Mouse (Mus musculus): ENCODE results near the gene Clic5. TPM values are rescaled to one million over a fixed set of nuclear protein-coding genes. Genes with fewer than 3 reads are reported as not detected.
A peak's percentile ranks its signal among the peaks of the same experiment; 100 is the strongest.

Gene Clic5
- polyA plus RNA-seq, 1 experiment from 2014 or later: 1.1 TPM

DNA sequence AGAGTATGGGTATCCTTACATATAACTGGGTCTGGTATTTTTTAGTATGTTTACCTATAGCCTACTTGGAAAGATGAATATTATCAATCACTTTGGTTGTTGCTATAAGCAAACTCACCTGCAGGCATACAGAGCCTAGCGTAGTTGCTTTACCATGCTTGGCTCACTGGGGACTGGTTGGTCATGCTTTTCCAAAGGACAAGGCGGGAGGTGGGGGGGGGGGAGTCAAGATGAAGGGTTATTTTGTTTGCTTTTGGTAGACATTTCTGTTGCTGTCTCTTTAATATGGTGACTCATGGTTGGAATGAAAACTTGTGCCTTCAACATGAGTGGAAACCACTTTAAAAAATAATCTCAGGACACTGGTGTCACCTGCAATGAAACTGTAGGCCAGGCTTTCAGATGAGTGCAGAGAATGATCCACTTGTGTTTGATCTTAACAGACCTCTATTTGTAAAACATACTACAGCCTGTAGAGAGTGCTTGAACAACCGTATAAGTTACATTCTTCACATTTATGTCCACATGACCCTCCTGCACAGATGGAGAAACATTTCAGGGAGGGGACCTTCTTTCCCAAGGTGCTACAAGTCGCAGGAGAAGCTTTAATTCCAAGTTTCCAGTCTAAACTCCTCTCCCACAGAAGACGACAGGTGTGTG is 24.7 kb downstream of the Clic5 start:
- ATAC-seq (ENCODE audit: low FRiP score): no peak
- whole genome bisulfite sequencing: 89% methylated on average over 5 of the region's 5 CpGs
- Histone ChIP-seq H3K4me3 (ENCODE audit: low read depth, low read length) (no peak overlapping the region), H3K36me3 (ENCODE audit: control insufficient read depth, insufficient read depth, low read length) (no peaks in the 10 kb centered on the region), H3K4me2 (no peak overlapping the region), H3K9me3 (ENCODE audit: control insufficient read depth, low read length) (no peaks in the 10 kb centered on the region), H3K27ac (ENCODE audit: low read depth, low read length) (no peak overlapping the region), H3K9ac (ENCODE audit: low read length) (no peak overlapping the region), H3K27me3 (ENCODE audit: control insufficient read depth, insufficient read depth, low read length) (no peaks in the 10 kb centered on the region), H3K4me1 (ENCODE audit: control insufficient read depth, insufficient read depth, low read length) (no peaks in the 10 kb centered on the region)
- DNase-seq (ENCODE audit: low spot score, missing footprints): no peak

DNA sequence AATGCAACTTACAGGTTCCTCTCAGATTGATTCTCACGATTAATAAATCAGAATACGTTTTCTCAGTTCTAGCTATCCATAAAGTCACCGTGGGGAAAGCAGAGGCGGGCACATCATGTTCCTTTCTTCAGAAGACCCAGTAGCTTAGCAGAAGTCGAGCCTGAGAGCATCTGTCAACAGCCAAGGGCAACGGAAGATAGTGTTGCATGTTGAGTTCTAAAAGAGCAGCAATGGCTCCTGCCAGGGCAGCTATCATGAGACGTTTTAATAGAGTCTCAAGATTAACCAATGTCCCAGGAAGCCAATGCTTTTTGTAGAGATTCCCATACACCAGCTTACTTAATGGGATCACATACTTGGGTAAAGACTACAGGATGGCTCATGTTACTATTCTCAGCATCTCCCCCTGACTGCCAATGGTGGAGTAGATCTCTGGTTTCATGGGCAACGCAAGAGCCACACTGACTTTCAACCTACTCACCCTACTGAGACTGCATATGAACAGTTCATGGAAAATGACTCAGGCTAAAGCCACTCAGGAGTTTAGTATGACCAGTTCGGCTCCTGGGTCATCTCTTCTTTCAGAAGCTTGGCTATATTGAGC is 26.9 kb downstream of the Clic5 start:
- WGBS: 85% methylated on average over 9 of the region's 9 CpGs
- H3K4me3 ChIP-seq (ENCODE audit: low read depth, low read length): no peak overlapping the region
- H3K36me3 ChIP-seq (ENCODE audit: control insufficient read depth, insufficient read depth, low read length): no peaks in the 10 kb centered on the region
- no peaks in the 10 kb centered on the region for H3K9me3 ChIP-seq (ENCODE audit: control insufficient read depth, low read length)
- H3K4me2 ChIP-seq: no peak overlapping the region
- DNase-seq (ENCODE audit: low spot score, missing footprints) (no peak), ATAC-seq (ENCODE audit: low FRiP score) (no peak)
- no peaks in the 10 kb centered on the region for H3K4me1 ChIP-seq (ENCODE audit: control insufficient read depth, insufficient read depth, low read length)
- no peak overlapping the region for H3K27ac ChIP-seq (ENCODE audit: low read depth, low read length)
- no peaks in the 10 kb centered on the region for H3K27me3 ChIP-seq (ENCODE audit: control insufficient read depth, insufficient read depth, low read length)
- no peak overlapping the region for H3K9ac ChIP-seq (ENCODE audit: low read length)

DNA sequence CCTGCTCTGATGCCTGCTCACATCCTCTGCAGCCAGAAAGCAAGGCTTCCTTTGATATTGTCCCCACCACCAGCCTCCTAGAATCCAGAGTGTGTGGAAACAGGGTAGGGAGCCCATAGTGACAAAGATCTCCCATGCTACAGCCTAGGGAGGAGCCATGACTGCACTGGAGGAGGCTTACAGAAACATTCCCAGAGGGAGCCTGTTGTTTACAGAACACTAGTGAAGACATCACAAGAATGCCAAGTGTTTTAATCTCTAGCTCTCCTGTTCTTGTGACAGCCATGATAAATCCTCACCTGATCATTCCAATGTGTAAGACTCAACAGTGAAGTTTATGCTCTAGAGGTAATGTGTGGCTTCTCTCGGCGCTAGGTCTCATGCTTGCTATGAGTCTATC is 28.8 kb downstream of the Clic5 start:
- Histone ChIP-seq H3K4me3 (ENCODE audit: low read depth, low read length) (no peak overlapping the region), H3K4me2 (no peak overlapping the region), H3K36me3 (ENCODE audit: control insufficient read depth, insufficient read depth, low read length) (no peaks in the 10 kb centered on the region), H3K9ac (ENCODE audit: low read length) (no peak overlapping the region), H3K27ac (ENCODE audit: low read depth, low read length) (no peak overlapping the region), H3K4me1 (ENCODE audit: control insufficient read depth, insufficient read depth, low read length) (no peaks in the 10 kb centered on the region), H3K9me3 (ENCODE audit: control insufficient read depth, low read length) (no peaks in the 10 kb centered on the region), H3K27me3 (ENCODE audit: control insufficient read depth, insufficient read depth, low read length) (no peaks in the 10 kb centered on the region)
- no peak for DNase-seq (ENCODE audit: low spot score, missing footprints)
- WGBS: 98% methylated on average over 2 of the region's 2 CpGs
- ATAC-seq (ENCODE audit: low FRiP score): no peak

DNA sequence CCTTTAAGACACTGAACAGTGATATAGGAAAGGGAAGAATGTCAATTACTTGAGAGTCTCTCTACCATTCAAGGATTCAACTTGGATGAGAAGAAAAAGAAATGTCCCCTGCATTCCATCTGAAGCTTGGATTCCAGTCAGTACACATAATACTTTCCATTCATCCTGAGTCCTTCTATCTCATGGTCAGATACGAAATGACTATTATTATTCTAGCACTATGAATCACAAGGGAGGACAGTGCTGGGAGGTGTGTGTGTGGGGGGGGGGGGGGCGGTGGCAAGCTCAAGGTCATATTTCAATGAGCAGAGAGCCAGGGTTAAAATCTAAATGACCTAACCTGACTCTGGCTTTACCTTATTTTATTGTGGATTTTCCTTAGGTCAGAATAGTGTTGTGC is 31.6 kb downstream of the Clic5 start:
- H3K9ac ChIP-seq (ENCODE audit: low read length): no peak overlapping the region
- no peak for ATAC-seq (ENCODE audit: low FRiP score)
- no peaks in the 10 kb centered on the region for H3K4me1 ChIP-seq (ENCODE audit: control insufficient read depth, insufficient read depth, low read length)
- H3K9me3 ChIP-seq (ENCODE audit: control insufficient read depth, low read length): no peaks in the 10 kb centered on the region
- H3K36me3 ChIP-seq (ENCODE audit: control insufficient read depth, insufficient read depth, low read length): no peaks in the 10 kb centered on the region
- no peak for DNase-seq (ENCODE audit: low spot score, missing footprints)
- no peak overlapping the region for H3K4me2 ChIP-seq
- no peak overlapping the region for H3K27ac ChIP-seq (ENCODE audit: low read depth, low read length)
- no peak overlapping the region for H3K4me3 ChIP-seq (ENCODE audit: low read depth, low read length)
- H3K27me3 ChIP-seq (ENCODE audit: control insufficient read depth, insufficient read depth, low read length): no peaks in the 10 kb centered on the region
- WGBS: 98% methylated on average over 2 of the region's 2 CpGs

DNA sequence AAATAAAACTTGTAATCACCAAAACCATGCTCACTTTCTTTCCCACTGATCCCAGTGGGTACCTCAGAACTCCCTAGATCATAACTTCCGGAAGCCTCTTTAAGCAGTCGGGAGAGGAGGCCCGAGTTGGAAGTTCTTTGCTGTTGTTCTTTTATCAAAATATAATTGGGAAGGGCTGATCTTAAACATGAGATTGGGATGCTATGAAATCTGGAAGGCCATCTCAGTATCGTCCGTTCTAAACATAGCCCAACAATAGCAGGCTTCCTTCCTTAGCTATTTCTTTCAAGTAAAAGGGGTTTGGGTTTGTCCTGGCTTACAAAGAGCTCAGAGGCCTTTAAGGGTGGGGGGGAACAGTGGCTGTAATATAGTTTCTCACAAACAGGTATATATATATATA is 40.0 kb downstream of the Clic5 start:
- Histone ChIP-seq H3K9ac (ENCODE audit: low read length) (no peak overlapping the region), H3K36me3 (ENCODE audit: control insufficient read depth, insufficient read depth, low read length) (no peaks in the 10 kb centered on the region), H3K9me3 (ENCODE audit: control insufficient read depth, low read length) (no peaks in the 10 kb centered on the region), H3K27me3 (ENCODE audit: control insufficient read depth, insufficient read depth, low read length) (no peaks in the 10 kb centered on the region), H3K4me3 (ENCODE audit: low read depth, low read length) (no peak overlapping the region), H3K4me2 (no peak overlapping the region), H3K27ac (ENCODE audit: low read depth, low read length) (no peak overlapping the region), H3K4me1 (ENCODE audit: control insufficient read depth, insufficient read depth, low read length) (no peaks in the 10 kb centered on the region)
- ATAC-seq (ENCODE audit: low FRiP score): no peak
- 90% methylated on average over 5 of the region's 5 CpGs for WGBS
- no peak for DNase-seq (ENCODE audit: low spot score, missing footprints)

DNA sequence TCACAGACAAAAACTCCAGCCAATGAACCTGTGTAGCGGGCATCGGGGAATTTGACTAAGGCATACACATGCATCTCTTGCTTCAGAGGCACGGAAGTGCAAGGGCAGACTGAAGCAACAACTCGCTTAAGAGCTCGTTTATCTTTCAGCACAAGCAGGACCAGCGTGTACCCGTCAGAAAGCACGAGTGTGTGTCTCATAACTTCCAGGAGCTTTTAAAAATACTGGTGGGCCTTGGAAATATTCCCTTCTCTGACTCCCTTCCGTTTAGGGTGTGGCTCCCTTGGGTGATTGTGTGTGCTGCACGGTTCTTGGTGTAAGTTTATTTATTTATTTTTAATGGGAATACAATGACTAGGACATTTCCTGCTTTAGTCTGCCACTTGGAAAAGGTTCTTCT is 41.7 kb downstream of the Clic5 start:
- 87% methylated on average over 10 of the region's 10 CpGs for WGBS
- H3K27me3 ChIP-seq (ENCODE audit: control insufficient read depth, insufficient read depth, low read length): no peaks in the 10 kb centered on the region
- no peak overlapping the region for H3K4me3 ChIP-seq (ENCODE audit: low read depth, low read length)
- no peak overlapping the region for H3K4me2 ChIP-seq
- H3K27ac ChIP-seq (ENCODE audit: low read depth, low read length): no peak overlapping the region
- no peaks in the 10 kb centered on the region for H3K4me1 ChIP-seq (ENCODE audit: control insufficient read depth, insufficient read depth, low read length)
- no peak for ATAC-seq (ENCODE audit: low FRiP score)
- no peaks in the 10 kb centered on the region for H3K36me3 ChIP-seq (ENCODE audit: control insufficient read depth, insufficient read depth, low read length)
- H3K9me3 ChIP-seq (ENCODE audit: control insufficient read depth, low read length): no peaks in the 10 kb centered on the region
- no peak overlapping the region for H3K9ac ChIP-seq (ENCODE audit: low read length)
- DNase-seq (ENCODE audit: low spot score, missing footprints): no peak

DNA sequence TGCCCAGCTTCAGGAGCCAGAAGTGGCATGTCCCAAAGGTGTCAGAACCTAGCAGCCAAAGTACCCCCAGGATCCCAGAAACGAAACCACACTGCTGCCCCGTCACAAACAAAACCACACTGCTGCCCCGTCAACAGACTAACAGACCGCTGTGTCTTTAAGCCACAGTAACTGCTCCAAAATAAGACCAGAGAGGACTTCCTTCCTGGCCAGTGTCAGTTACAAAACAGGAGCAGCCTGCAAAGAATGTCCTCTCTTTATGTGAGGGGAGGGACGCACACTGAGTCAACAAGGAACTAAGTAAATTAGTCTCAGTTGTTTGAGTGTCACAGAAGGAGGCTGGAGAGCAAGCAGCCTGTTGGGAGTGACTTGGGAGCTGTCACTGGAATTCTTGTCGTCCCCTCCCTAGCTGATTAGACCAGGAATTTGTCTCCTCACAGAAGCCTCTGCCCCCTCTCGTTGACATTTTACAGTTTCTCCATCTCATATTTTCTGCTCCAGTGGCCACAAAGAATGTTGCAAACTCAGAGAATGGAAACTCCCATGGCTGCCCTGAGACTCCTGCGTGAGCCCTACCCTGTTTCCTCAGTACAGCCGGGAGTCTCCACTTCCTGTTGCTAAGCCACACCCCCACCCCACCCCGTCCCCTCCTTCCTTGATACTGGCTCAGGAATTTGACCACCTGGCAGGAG is 50.8 kb downstream of the Clic5 start:
- no peak overlapping the region; the same call in 1 of the 2 replicates for H3K9ac ChIP-seq (ENCODE audit: low read length)
- H3K36me3 ChIP-seq (ENCODE audit: control insufficient read depth, insufficient read depth, low read length): no peaks in the 10 kb centered on the region
- no peaks in the 10 kb centered on the region for H3K4me1 ChIP-seq (ENCODE audit: control insufficient read depth, insufficient read depth, low read length)
- 22% methylated on average over 10 of the region's 10 CpGs for WGBS
- H3K27me3 ChIP-seq (ENCODE audit: control insufficient read depth, insufficient read depth, low read length): no peaks in the 10 kb centered on the region
- ATAC-seq (ENCODE audit: low FRiP score) (peak; percentile 33; the same call in 1 of the 2 replicates), DNase-seq (ENCODE audit: low spot score, missing footprints) (peak; percentile 88)
- no peaks in the 10 kb centered on the region; the same call in 1 of the 2 replicates for H3K9me3 ChIP-seq (ENCODE audit: control insufficient read depth, low read length)
- no peak overlapping the region for H3K27ac ChIP-seq (ENCODE audit: low read depth, low read length)
- no peak overlapping the region for H3K4me3 ChIP-seq (ENCODE audit: low read depth, low read length)
- H3K4me2 ChIP-seq: peak overlapping the region; percentile 19; the same call in 1 of the 2 replicates

DNA sequence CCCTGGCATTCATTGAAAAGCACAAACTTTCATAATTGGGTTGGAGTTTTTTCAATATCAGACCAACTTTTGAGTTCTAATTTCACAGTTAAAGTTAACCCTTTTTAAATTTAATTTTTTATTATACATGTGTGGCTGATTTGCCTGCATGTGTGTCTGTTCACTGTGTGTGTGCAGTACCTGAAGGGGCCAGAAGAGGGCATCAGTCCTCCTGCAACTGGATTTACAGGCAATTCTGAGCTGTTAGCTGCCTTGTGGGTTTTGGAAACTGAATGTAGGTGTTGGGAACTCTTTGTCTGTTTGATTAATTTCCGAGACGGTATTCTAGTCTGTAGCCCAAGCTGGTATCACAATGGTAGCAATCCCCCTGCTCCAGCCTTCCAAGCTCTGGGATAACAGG is 52.4 kb downstream of the Clic5 start:
- no peak overlapping the region for H3K4me2 ChIP-seq
- no peaks in the 10 kb centered on the region for H3K36me3 ChIP-seq (ENCODE audit: control insufficient read depth, insufficient read depth, low read length)
- no peak overlapping the region for H3K27ac ChIP-seq (ENCODE audit: low read depth, low read length)
- peak; percentile 65 for DNase-seq (ENCODE audit: low spot score, missing footprints)
- no peaks in the 10 kb centered on the region; the same call in 1 of the 2 replicates for H3K9me3 ChIP-seq (ENCODE audit: control insufficient read depth, low read length)
- no peaks in the 10 kb centered on the region for H3K4me1 ChIP-seq (ENCODE audit: control insufficient read depth, insufficient read depth, low read length)
- no peaks in the 10 kb centered on the region for H3K27me3 ChIP-seq (ENCODE audit: control insufficient read depth, insufficient read depth, low read length)
- no peak overlapping the region for H3K9ac ChIP-seq (ENCODE audit: low read length)
- WGBS: 93% methylated on average over 2 of the region's 2 CpGs
- ATAC-seq (ENCODE audit: low FRiP score): no peak
- H3K4me3 ChIP-seq (ENCODE audit: low read depth, low read length): no peak overlapping the region

DNA sequence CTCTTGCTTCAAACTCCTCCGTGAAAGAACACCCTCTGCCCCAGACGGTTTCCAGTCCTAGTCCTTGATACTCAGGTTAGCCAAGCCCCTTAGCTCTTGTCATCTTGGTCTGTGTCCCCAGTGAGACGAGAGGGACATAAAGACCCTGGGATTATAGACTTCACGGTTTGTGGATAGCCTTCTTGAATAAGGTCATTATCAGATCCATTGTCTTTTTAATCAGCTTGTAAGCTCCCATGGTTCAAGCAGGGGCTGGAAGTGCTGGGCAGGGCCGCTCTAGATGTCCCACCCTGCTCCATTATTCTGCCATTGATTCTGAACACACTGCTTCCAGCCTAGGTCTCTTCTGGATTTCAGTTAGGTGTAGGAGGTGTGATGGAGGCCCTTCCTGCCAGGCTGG is 55.7 kb downstream of the Clic5 start:
- ATAC-seq (ENCODE audit: low FRiP score) (no peak), DNase-seq (ENCODE audit: low spot score, missing footprints) (no peak)
- Histone ChIP-seq H3K27me3 (ENCODE audit: control insufficient read depth, insufficient read depth, low read length) (no peaks in the 10 kb centered on the region), H3K9ac (ENCODE audit: low read length) (no peak overlapping the region), H3K4me1 (ENCODE audit: control insufficient read depth, insufficient read depth, low read length) (no peaks in the 10 kb centered on the region), H3K4me3 (ENCODE audit: low read depth, low read length) (no peak overlapping the region), H3K4me2 (no peak overlapping the region), H3K36me3 (ENCODE audit: control insufficient read depth, insufficient read depth, low read length) (no peaks in the 10 kb centered on the region), H3K9me3 (ENCODE audit: control insufficient read depth, low read length) (no peaks in the 10 kb centered on the region; the same call in 1 of the 2 replicates), H3K27ac (ENCODE audit: low read depth, low read length) (no peak overlapping the region)
- WGBS: 10% methylated on average over 5 of the region's 5 CpGs
